Mouse (Mus musculus): ENCODE measurements around the gene Adamtsl1.

DNA sequence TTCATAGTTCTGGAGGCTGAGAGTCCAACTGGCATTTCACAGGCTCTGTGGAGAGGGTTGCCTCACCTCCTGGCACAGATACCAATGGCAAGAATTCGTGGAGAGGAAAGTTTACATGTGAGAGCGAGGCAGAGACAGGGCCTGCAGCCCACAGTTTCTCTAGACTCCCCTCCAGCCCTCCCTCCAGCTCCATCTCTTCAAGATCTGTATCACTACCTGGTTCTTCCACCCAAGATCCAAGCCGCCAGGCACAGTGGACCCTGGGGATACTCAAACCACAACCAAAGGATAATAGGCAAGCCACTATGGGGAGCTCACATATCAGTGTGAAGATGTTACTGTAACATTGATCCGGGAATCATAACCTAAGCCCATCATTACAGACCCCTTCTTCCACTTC is 546.6 kb downstream of the Adamtsl1 start:
- TF ChIP-seq CTCF (IDR thresholded peaks at IDR 0.05; ENCODE audit: extremely low read depth, insufficient read depth, insufficient read length, insufficient replicate concordance) (no peak), POLR2A (IDR thresholded peaks at IDR 0.05; ENCODE audit: low read depth, low read length) (no peak)

All from spleen, adult 2 months (tissue).